Mouse (Mus musculus) kidney, adult 2 months (tissue): Measurements from ENCODE around the gene Bcar3. TPM values are rescaled to one million over a fixed set of nuclear protein-coding genes. Genes with fewer than 3 reads are reported as not detected.
A peak's percentile ranks its signal among the peaks of the same experiment; 100 is the strongest.

Experiments used
- DNase-seq: peaks from one replicate; pipeline ENCODE4 v3.0.0; 2021
- H3K27ac ChIP-seq: fragments of 200-500 bp; 2 replicates; pipeline ENCODE4 v1.5.1; 2012; ENCODE audit warnings: low read depth, low read length, control low read depth, inconsistent platforms; ENCODE audit not compliant: insufficient read depth
- H3K27me3 ChIP-seq: fragments of 200-500 bp; replicated peaks from 2 replicates; pipeline ENCODE4 v1.6.1; 2012; ENCODE audit warnings: mild to moderate bottlenecking, moderate library complexity, low read length, inconsistent platforms; ENCODE audit not compliant: control insufficient read depth, insufficient read depth
- H3K36me3 ChIP-seq: fragments of 200-500 bp; 2 replicates; pipeline ENCODE4 v1.6.1; 2012; ENCODE audit warnings: mild to moderate bottlenecking, moderate library complexity, low read length, inconsistent platforms; ENCODE audit not compliant: control insufficient read depth, insufficient read depth
- H3K4me1 ChIP-seq: fragments of 200-500 bp; 2 replicates; pipeline ENCODE4 v1.6.1; 2011; ENCODE audit warnings: low read length; ENCODE audit not compliant: control insufficient read depth, insufficient read depth
- H3K4me3 ChIP-seq: fragments of 200-500 bp; 2 replicates; pipeline ENCODE4 v1.5.1; 2011; ENCODE audit warnings: mild to moderate bottlenecking, low read depth, low read length, control low read depth; ENCODE audit not compliant: insufficient read depth
- CTCF ChIP-seq: fragments of 200-500 bp; conservative IDR thresholded peaks from 2 replicates; pipeline ENCODE4 v1.5.1; 2011; ENCODE audit warnings: low read depth, mild to moderate bottlenecking, control low read depth, low read length, moderate library complexity, mixed read lengths; ENCODE audit not compliant: insufficient read depth, insufficient read length
- POLR2A ChIP-seq: fragments of 200-500 bp; IDR thresholded peaks from one replicate; pipeline ENCODE4 v1.6.1; 2011; ENCODE audit warnings: low read depth, low read length, control low read depth
- WGBS: fragments of 180-500 bp; shearing (Covaris S2); methylation state at CpG from one replicate; pipeline ENCODE4 v1.1.7; 2018; 5-methylcytosine and 5-hydroxymethylcytosine counted together
- polyA plus RNA-seq: library from polyadenylated mRNA; depleted of rRNA; stranded (reverse); fragments of >200 nt; gene quantifications from 2 replicates; pipeline ENCODE4 v1.2.3, GENCODE M21; 2012

Gene Bcar3
- polyA plus RNA-seq, 1 experiment: 41.3 TPM

DNA sequence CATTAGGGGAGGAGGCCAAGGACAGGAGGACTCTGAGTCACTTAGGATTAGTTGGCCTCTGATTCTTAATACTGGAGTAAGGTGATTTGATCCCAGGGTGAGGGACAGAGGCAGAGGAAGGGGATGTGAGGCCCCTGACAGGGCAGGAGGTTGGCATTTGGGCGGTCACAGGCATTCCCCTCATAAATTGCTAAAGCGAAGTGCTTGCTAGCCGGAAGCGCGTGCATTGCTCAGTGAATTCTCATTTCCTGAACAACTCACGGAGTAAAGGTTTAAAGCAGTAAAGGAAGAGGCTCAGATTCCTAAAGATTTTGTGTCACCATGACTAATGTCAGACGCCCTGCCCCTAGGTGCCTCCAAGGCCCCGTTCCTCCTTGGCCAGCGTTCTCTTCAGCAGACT is 28.3 kb downstream of the Bcar3 start:
- no peak for TF ChIP-seq POLR2A
- TF ChIP-seq CTCF: no peak
- DNase-seq: no peak

GRCm38 (mm10) chr3:122323841-122324240 is 29.9 kb downstream of the Bcar3 start:
- no peak for TF ChIP-seq POLR2A
- no peak for TF ChIP-seq CTCF
- Histone ChIP-seq H3K27ac (no peak overlapping the region; the same call in 1 of the 2 replicates), H3K27me3 (no peaks in the 10 kb centered on the region), H3K4me3 (no peak overlapping the region), H3K36me3 (no peaks in the 10 kb centered on the region), H3K4me1 (no peaks in the 10 kb centered on the region)
- peak; percentile 57 for DNase-seq
- WGBS: 75% methylated on average over 6 of the region's 6 CpGs

More for the DNA sequence above, 28.3 kb downstream of the Bcar3 start:
- Histone ChIP-seq H3K36me3 (no peaks in the 10 kb centered on the region), H3K4me3 (no peak overlapping the region), H3K27me3 (no peaks in the 10 kb centered on the region), H3K4me1 (no peaks in the 10 kb centered on the region), H3K27ac (no peak overlapping the region)
- 50% methylated on average over 9 of the region's 9 CpGs for WGBS

DNA sequence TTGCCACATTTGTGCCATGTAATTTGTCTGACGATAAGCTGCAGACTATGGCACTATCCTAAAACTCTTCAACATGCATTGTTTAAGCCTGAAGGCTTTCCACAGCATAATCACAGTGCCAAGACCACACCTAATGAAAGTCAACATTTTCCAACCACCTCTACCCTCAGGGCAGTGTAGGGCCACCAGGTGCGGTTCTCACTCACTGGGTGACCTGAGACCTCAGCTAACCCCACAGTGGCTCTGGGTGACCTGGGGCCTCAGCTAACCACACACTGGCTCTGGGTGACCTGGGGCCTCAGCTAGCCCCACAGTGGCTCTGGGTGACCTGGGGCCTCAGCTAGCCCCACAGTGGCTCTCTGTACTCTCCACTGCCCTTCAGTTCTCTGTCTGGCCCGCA is 30.6 kb downstream of the Bcar3 start:
- no peaks in the 10 kb centered on the region for H3K4me1 ChIP-seq
- no peaks in the 10 kb centered on the region for H3K27me3 ChIP-seq
- DNase-seq: peak; percentile 29
- 82% methylated on average over 3 of the region's 3 CpGs for WGBS
- no peaks in the 10 kb centered on the region for H3K36me3 ChIP-seq
- TF ChIP-seq CTCF (no peak), POLR2A (no peak)
- H3K4me3 ChIP-seq: no peak overlapping the region
- H3K27ac ChIP-seq: no peak overlapping the region

GRCm38 (mm10) chr3:122330484-122330883 is 36.5 kb downstream of the Bcar3 start:
- H3K4me1 ChIP-seq: no peaks in the 10 kb centered on the region
- H3K27ac ChIP-seq: no peak overlapping the region
- H3K4me3 ChIP-seq: no peak overlapping the region
- no peaks in the 10 kb centered on the region for H3K27me3 ChIP-seq
- DNase-seq: no peak
- 61% methylated on average over 12 of the region's 12 CpGs for WGBS
- TF ChIP-seq CTCF (no peak), POLR2A (no peak)
- H3K36me3 ChIP-seq: no peaks in the 10 kb centered on the region

GRCm38 (mm10) chr3:122333493-122333892 is 39.6 kb downstream of the Bcar3 start:
- Histone ChIP-seq H3K4me3 (no peak overlapping the region), H3K36me3 (no peaks in the 10 kb centered on the region), H3K4me1 (no peaks in the 10 kb centered on the region), H3K27ac (no peak overlapping the region), H3K27me3 (no peaks in the 10 kb centered on the region)
- 44% methylated on average over 4 of the region's 4 CpGs for WGBS
- TF ChIP-seq POLR2A: no peak
- TF ChIP-seq CTCF: no peak
- DNase-seq: peak; percentile 6

DNA sequence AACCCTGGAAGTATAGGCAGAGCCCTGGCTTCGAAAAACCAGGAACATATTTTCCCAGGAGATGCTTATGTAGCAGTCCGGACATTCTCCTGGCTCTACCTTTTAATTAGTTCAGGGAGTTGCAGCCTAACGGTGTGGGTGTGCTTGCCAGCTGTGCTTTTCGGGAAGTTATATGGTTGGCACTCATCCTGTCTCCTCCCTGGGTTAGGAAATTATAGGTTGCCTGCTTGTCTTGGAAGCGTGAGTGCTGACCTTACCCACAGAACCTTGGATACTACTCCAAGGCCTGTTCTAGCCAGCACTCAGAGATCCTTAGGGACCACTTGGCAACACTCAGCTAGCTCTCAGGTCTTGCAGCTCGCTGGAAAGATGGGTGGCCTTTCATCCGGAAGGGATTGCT is 40.0 kb downstream of the Bcar3 start:
- TF ChIP-seq CTCF (no peak), POLR2A (no peak)
- no peaks in the 10 kb centered on the region for H3K27me3 ChIP-seq
- peak; percentile 5 for DNase-seq
- no peak overlapping the region for H3K27ac ChIP-seq
- H3K4me3 ChIP-seq: no peak overlapping the region
- no peaks in the 10 kb centered on the region for H3K4me1 ChIP-seq
- 57% methylated on average over 7 of the region's 7 CpGs for WGBS
- no peaks in the 10 kb centered on the region for H3K36me3 ChIP-seq

DNA sequence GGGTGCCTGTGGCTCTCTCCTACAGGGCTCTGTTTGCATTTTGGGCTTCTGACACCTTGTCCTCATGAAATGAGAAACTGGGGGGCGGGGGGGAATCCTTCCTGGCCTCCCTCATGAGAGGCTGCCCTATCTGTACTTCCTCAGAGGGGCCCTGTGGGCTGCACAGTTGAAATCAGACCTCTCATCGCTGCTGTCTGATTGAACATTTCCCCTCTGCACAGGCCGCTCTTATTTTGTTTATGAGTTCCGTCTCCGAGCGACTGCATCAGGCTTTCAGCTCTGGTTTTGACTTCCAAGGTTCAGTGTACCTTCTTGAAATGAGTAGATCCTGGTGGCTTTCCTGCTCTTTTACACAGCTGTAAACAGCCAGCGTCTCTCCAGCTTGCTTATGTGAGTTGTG is 40.4 kb downstream of the Bcar3 start:
- TF ChIP-seq POLR2A (no peak), CTCF (no peak)
- no peaks in the 10 kb centered on the region for H3K4me1 ChIP-seq
- DNase-seq: no peak
- WGBS: 76% methylated on average over 7 of the region's 7 CpGs
- no peak overlapping the region for H3K4me3 ChIP-seq
- no peak overlapping the region for H3K27ac ChIP-seq
- H3K36me3 ChIP-seq: no peaks in the 10 kb centered on the region
- no peaks in the 10 kb centered on the region for H3K27me3 ChIP-seq

- no peak for TF ChIP-seq POLR2A
- no peak for TF ChIP-seq CTCF
- H3K4me3 ChIP-seq: no peak overlapping the region
- WGBS: 88% methylated on average over 4 of the region's 4 CpGs
- H3K27me3 ChIP-seq: no peaks in the 10 kb centered on the region
- H3K27ac ChIP-seq: no peak overlapping the region
- no peaks in the 10 kb centered on the region for H3K4me1 ChIP-seq
- DNase-seq: no peak
- no peaks in the 10 kb centered on the region for H3K36me3 ChIP-seq
Measured at GRCm38 (mm10) chr3:122336030-122336429, 42.1 kb downstream of the Bcar3 start.
